Mouse (Mus musculus): ENCODE data around the gene Shkbp1. TPM values are rescaled to one million over a fixed set of nuclear protein-coding genes. Genes with fewer than 3 reads are reported as not detected.

Shkbp1 gene
- total and polyA plus RNA-seq, 2 experiments from 2014 or later = 24.1 to 42.7 TPM

GRCm38 (mm10) chr7:27375274-27375673, 19.5 kb upstream of the Shkbp1 start:
- H3K36me3 ChIP-seq (ENCODE audit: insufficient read depth, low read length) = peaks cover 22% of the 10 kb centered on the region
- H3K4me2 ChIP-seq (ENCODE audit: low read depth, low read length, poor library complexity, severe bottlenecking) = no peak overlapping the region
- DNase-seq (ENCODE audit: low spot score) (no peak), ATAC-seq (ENCODE audit: low FRiP score) (no peak)
- 8% methylated on average over 22 of the region's 22 CpGs for WGBS
- no peak for TF ChIP-seq CTCF (IDR thresholded peaks at IDR 0.05)
- H3K9me3 ChIP-seq (ENCODE audit: low read length) = no peaks in the 10 kb centered on the region
- no peak overlapping the region for H3K27ac ChIP-seq (ENCODE audit: low read depth, low read length)
- no peaks in the 10 kb centered on the region for H3K4me1 ChIP-seq (ENCODE audit: insufficient read depth, low read length)
- H3K4me3 ChIP-seq (ENCODE audit: low read depth, low read length) = no peak overlapping the region
- H3K27me3 ChIP-seq (ENCODE audit: insufficient read depth, low read length) = peaks cover 56% of the 10 kb centered on the region
- no peak overlapping the region for H3K9ac ChIP-seq (replicated peaks; ENCODE audit: low read length, poor library complexity, severe bottlenecking)

- H3K9me3 ChIP-seq (ENCODE audit: low read length) = no peaks in the 10 kb centered on the region
- TF ChIP-seq CTCF (IDR thresholded peaks at IDR 0.05) = no peak
- DNase-seq (ENCODE audit: low spot score) = no peak
- ATAC-seq (ENCODE audit: low FRiP score) = no peak
- WGBS = 25% methylated on average over 44 of the region's 44 CpGs
- no peaks in the 10 kb centered on the region for H3K4me1 ChIP-seq (ENCODE audit: insufficient read depth, low read length)
- no peak overlapping the region for H3K9ac ChIP-seq (replicated peaks; ENCODE audit: low read length, poor library complexity, severe bottlenecking)
- H3K27ac ChIP-seq (ENCODE audit: low read depth, low read length) = no peak overlapping the region
- H3K4me3 ChIP-seq (ENCODE audit: low read depth, low read length) = no peak overlapping the region
- peaks cover 47% of the 10 kb centered on the region for H3K36me3 ChIP-seq (ENCODE audit: insufficient read depth, low read length)
- H3K27me3 ChIP-seq (ENCODE audit: insufficient read depth, low read length) = peaks cover 87% of the 10 kb centered on the region
- no peak overlapping the region for H3K4me2 ChIP-seq (ENCODE audit: low read depth, low read length, poor library complexity, severe bottlenecking)
These were observed 16.1 kb upstream of the Shkbp1 start for GRCm38 (mm10) chr7:27371715-27372462.

GRCm38 (mm10) chr7:27369111-27369510, 13.3 kb upstream of the Shkbp1 start:
- H3K27ac ChIP-seq (ENCODE audit: low read depth, low read length) = no peak overlapping the region
- H3K4me2 ChIP-seq (ENCODE audit: low read depth, low read length, poor library complexity, severe bottlenecking) = no peak overlapping the region
- H3K9me3 ChIP-seq (ENCODE audit: low read length) = no peaks in the 10 kb centered on the region
- WGBS = 83% methylated on average over 19 of the region's 19 CpGs
- H3K36me3 ChIP-seq (ENCODE audit: insufficient read depth, low read length) = peaks cover 49% of the 10 kb centered on the region
- H3K9ac ChIP-seq (replicated peaks; ENCODE audit: low read length, poor library complexity, severe bottlenecking) = no peak overlapping the region
- peaks cover 97% of the 10 kb centered on the region for H3K27me3 ChIP-seq (ENCODE audit: insufficient read depth, low read length)
- ATAC-seq (ENCODE audit: low FRiP score) = no peak
- TF ChIP-seq CTCF (IDR thresholded peaks at IDR 0.05) = no peak
- no peaks in the 10 kb centered on the region for H3K4me1 ChIP-seq (ENCODE audit: insufficient read depth, low read length)
- no peak for DNase-seq (ENCODE audit: low spot score)
- no peak overlapping the region for H3K4me3 ChIP-seq (ENCODE audit: low read depth, low read length)

GRCm38 (mm10) chr7:27367976-27368375, 12.2 kb upstream of the Shkbp1 start:
- TF ChIP-seq CTCF (IDR thresholded peaks at IDR 0.05) = no peak
- WGBS = 37% methylated on average over 11 of the region's 11 CpGs
- no peak overlapping the region for H3K4me2 ChIP-seq (ENCODE audit: low read depth, low read length, poor library complexity, severe bottlenecking)
- ATAC-seq (ENCODE audit: low FRiP score) (no peak), DNase-seq (ENCODE audit: low spot score) (no peak)
- peaks cover 92% of the 10 kb centered on the region for H3K27me3 ChIP-seq (ENCODE audit: insufficient read depth, low read length)
- no peaks in the 10 kb centered on the region for H3K4me1 ChIP-seq (ENCODE audit: insufficient read depth, low read length)
- no peaks in the 10 kb centered on the region for H3K9me3 ChIP-seq (ENCODE audit: low read length)
- no peak overlapping the region for H3K9ac ChIP-seq (replicated peaks; ENCODE audit: low read length, poor library complexity, severe bottlenecking)
- no peak overlapping the region for H3K4me3 ChIP-seq (ENCODE audit: low read depth, low read length)
- no peak overlapping the region for H3K27ac ChIP-seq (ENCODE audit: low read depth, low read length)
- H3K36me3 ChIP-seq (ENCODE audit: insufficient read depth, low read length) = peaks cover 46% of the 10 kb centered on the region

- peaks cover 75% of the 10 kb centered on the region for H3K27me3 ChIP-seq (ENCODE audit: insufficient read depth, low read length)
- ATAC-seq (ENCODE audit: low FRiP score) = no peak
- H3K4me1 ChIP-seq (ENCODE audit: insufficient read depth, low read length) = no peaks in the 10 kb centered on the region
- no peak overlapping the region for H3K4me3 ChIP-seq (ENCODE audit: low read depth, low read length)
- no peak for TF ChIP-seq CTCF (IDR thresholded peaks at IDR 0.05)
- no peak overlapping the region for H3K9ac ChIP-seq (replicated peaks; ENCODE audit: low read length, poor library complexity, severe bottlenecking)
- H3K36me3 ChIP-seq (ENCODE audit: insufficient read depth, low read length) = peaks cover 37% of the 10 kb centered on the region
- no peak for DNase-seq (ENCODE audit: low spot score)
- H3K4me2 ChIP-seq (ENCODE audit: low read depth, low read length, poor library complexity, severe bottlenecking) = no peak overlapping the region
- no peaks in the 10 kb centered on the region for H3K9me3 ChIP-seq (ENCODE audit: low read length)
- 47% methylated on average over 21 of the region's 21 CpGs for WGBS
- H3K27ac ChIP-seq (ENCODE audit: low read depth, low read length) = no peak overlapping the region
These were observed 10.4 kb upstream of the Shkbp1 start for GRCm38 (mm10) chr7:27366082-27366844.

- H3K27ac ChIP-seq (ENCODE audit: low read depth, low read length) = no peak overlapping the region
- WGBS = 11% methylated on average over 29 of the region's 29 CpGs
- H3K9ac ChIP-seq (replicated peaks; ENCODE audit: low read length, poor library complexity, severe bottlenecking) = no peak overlapping the region
- no peak for DNase-seq (ENCODE audit: low spot score)
- ATAC-seq (ENCODE audit: low FRiP score) = no peak
- H3K4me1 ChIP-seq (ENCODE audit: insufficient read depth, low read length) = no peaks in the 10 kb centered on the region
- no peak overlapping the region for H3K4me3 ChIP-seq (ENCODE audit: low read depth, low read length)
- H3K27me3 ChIP-seq (ENCODE audit: insufficient read depth, low read length) = peaks cover 56% of the 10 kb centered on the region
- no peak for TF ChIP-seq CTCF (IDR thresholded peaks at IDR 0.05)
- H3K4me2 ChIP-seq (ENCODE audit: low read depth, low read length, poor library complexity, severe bottlenecking) = no peak overlapping the region
- peaks cover 25% of the 10 kb centered on the region for H3K36me3 ChIP-seq (ENCODE audit: insufficient read depth, low read length)
- H3K9me3 ChIP-seq (ENCODE audit: low read length) = no peaks in the 10 kb centered on the region
These were observed 8.6 kb upstream of the Shkbp1 start for GRCm38 (mm10) chr7:27364379-27364778.
